Mouse (Mus musculus) layer of hippocampus, postnatal 10 days (tissue): ENCODE measurements around the gene Scaf1. TPM values are rescaled to one million over a fixed set of nuclear protein-coding genes. Genes with fewer than 3 reads are reported as not detected.

Experiments
- DNase-seq, 2 experiments: peaks; one replicate each; pipeline ENCODE4 v3.0.0; 2021; ENCODE audit warnings: low spot score in 2 of 2
- microRNA-seq, 2 experiments: library from miRNA; unstranded; fragments of <30 nt; microRNA quantifications; one replicate each; pipeline ENCODE4 v1.2.0; 2021
- total RNA-seq, 2 experiments: library from RNA; stranded (reverse); gene quantifications; 2 replicates each; pipeline ENCODE4 v1.2.3; 2021

The Scaf1 gene
- total RNA-seq, 2 experiments from 2014 or later: 141 to 145 TPM

- peak; percentile 53 to 59 for DNase-seq
These were observed 58.0 kb downstream of the Scaf1 start for GRCm38 (mm10) chr7:44958208-44958607.

- DNase-seq: no peak
These were observed 58.9 kb downstream of the Scaf1 start for GRCm38 (mm10) chr7:44957183-44957835.

GRCm38 (mm10) chr7:44956266-44956665 is 59.9 kb downstream of the Scaf1 start:
- no peak for DNase-seq

GRCm38 (mm10) chr7:44955628-44956027 is 60.5 kb downstream of the Scaf1 start:
- no peak for DNase-seq

GRCm38 (mm10) chr7:44954091-44954885 is 61.9 kb downstream of the Scaf1 start:
- DNase-seq: no peak

GRCm38 (mm10) chr7:44953561-44953960 is 62.6 kb downstream of the Scaf1 start:
- no peak for DNase-seq

Small RNAs within 50 kb of the gene (microRNA-seq; reads per million reads assigned to microRNA genes)
- 2.2 reads per million in 2 experiments for gene Mir7054

Other genes with a start within 250 kb of the Scaf1 start
- 10 to 100 TPM; 34.2 to 35.2 TPM for gene Nup62, start 200.3 kb downstream of the Scaf1 start, total RNA-seq
- 1 to 10 TPM; 1.1 to 2.0 TPM for gene Il4i1, start 200.0 kb downstream of the Scaf1 start, total RNA-seq
- gene Atf5, start 199.7 kb downstream of the Scaf1 start, total RNA-seq: 10 to 100 TPM; 28.0 to 29.1 TPM
- gene Akt1s1, start 167.4 kb downstream of the Scaf1 start, total RNA-seq: 10 to 100 TPM; 85.8 to 95.5 TPM
- 10 to 100 TPM; 41.2 to 53.3 TPM for gene Tbc1d17, start 167.3 kb downstream of the Scaf1 start, total RNA-seq
- gene Pnkp, start 159.2 kb downstream of the Scaf1 start, total RNA-seq: 10 to 100 TPM; 32.6 to 38.4 TPM
- 100 to 1,000 TPM; 278 to 304 TPM for gene Ptov1, start 146.6 kb downstream of the Scaf1 start, total RNA-seq
- gene Med25, start 123.7 kb downstream of the Scaf1 start, total RNA-seq: 100 to 1,000 TPM; 107 to 114 TPM
- 10 to 100 TPM; 17.9 to 19.4 TPM for gene Fuz, start 120.3 kb downstream of the Scaf1 start, total RNA-seq
- gene Ap2a1, start 86.9 kb downstream of the Scaf1 start, total RNA-seq: 100 to 1,000 TPM; 261 to 290 TPM
- gene Tsks, start 73.2 kb downstream of the Scaf1 start, total RNA-seq: under 1 TPM; 0.25 to 0.64 TPM
- gene Cpt1c, start 41.5 kb downstream of the Scaf1 start, total RNA-seq: 100 to 1,000 TPM in 1 of 2 experiments, 10 to 100 TPM in 1; 99.2 to 101 TPM
- gene Prmt1, start 29.8 kb downstream of the Scaf1 start, total RNA-seq: 100 to 1,000 TPM; 232 to 248 TPM
- 10 to 100 TPM; 38.1 to 42.5 TPM for gene Irf3, start 18.7 kb downstream of the Scaf1 start, total RNA-seq
- gene Bcl2l12, start 17.7 kb downstream of the Scaf1 start, total RNA-seq: 1 to 10 TPM; 5.4 to 5.5 TPM
- 10 to 100 TPM; 12.2 to 12.3 TPM for gene Rras, start 1.6 kb upstream of the Scaf1 start, total RNA-seq
- gene Prr12, start 36.5 kb upstream of the Scaf1 start, total RNA-seq: 10 to 100 TPM; 69.1 to 70.3 TPM
- 10 to 100 TPM; 47.2 to 51.6 TPM for gene Nosip, start 46.1 kb upstream of the Scaf1 start, total RNA-seq
- gene Prrg2, start 46.3 kb upstream of the Scaf1 start, total RNA-seq: 10 to 100 TPM in 1 of 2 experiments, 1 to 10 TPM in 1; 6.9 to 10.1 TPM
- 10 to 100 TPM; 11.4 to 11.9 TPM for gene Rcn3, start 75.9 kb upstream of the Scaf1 start, total RNA-seq
- 10 to 100 TPM; 17.9 to 23.1 TPM for gene Fcgrt, start 87.5 kb upstream of the Scaf1 start, total RNA-seq
- 100 to 1,000 TPM; 456 to 554 TPM for gene Rps11, start 108.1 kb upstream of the Scaf1 start, total RNA-seq
- gene Rpl13a, start 112.4 kb upstream of the Scaf1 start, total RNA-seq: 100 to 1,000 TPM; 946 to 985 TPM
- not detected for gene Gm45713, start 119.9 kb upstream of the Scaf1 start, total RNA-seq
- 1 to 10 TPM; 4.3 to 6.0 TPM for gene Flt3l, start 120.1 kb upstream of the Scaf1 start, total RNA-seq
- gene Pih1d1, start 137.9 kb upstream of the Scaf1 start, total RNA-seq: 10 to 100 TPM; 60.7 to 63.1 TPM
- gene Aldh16a1, start 138.2 kb upstream of the Scaf1 start, total RNA-seq: 10 to 100 TPM; 12.2 to 17.3 TPM
- gene Slc17a7, start 147.6 kb upstream of the Scaf1 start, total RNA-seq: 1,000 to 10,000 TPM; 1,094 to 1,136 TPM
- under 1 TPM; 0.18 to 0.43 TPM for gene Gfy, start 163.2 kb upstream of the Scaf1 start, total RNA-seq
- gene Pth2, start 164.6 kb upstream of the Scaf1 start, total RNA-seq: not detected
- gene Ccdc155, start 188.5 kb upstream of the Scaf1 start, total RNA-seq: 1 to 10 TPM; 2.2 to 2.9 TPM
- 10 to 100 TPM in 1 of 2 experiments, 1 to 10 TPM in 1; 8.3 to 10.7 TPM for gene Dkkl1, start 195.8 kb upstream of the Scaf1 start, total RNA-seq
- gene Tead2, start 199.4 kb upstream of the Scaf1 start, total RNA-seq: 10 to 100 TPM; 12.5 to 13.7 TPM
- 1 to 10 TPM; 4.6 to 5.0 TPM for gene Cd37, start 222.8 kb upstream of the Scaf1 start, total RNA-seq
- 1 to 10 TPM; 1.0 to 1.2 TPM for gene Slc6a16, start 224.7 kb upstream of the Scaf1 start, total RNA-seq